Mouse (Mus musculus) liver, embryonic 11.5 days (tissue): Measurements from ENCODE around the gene Camkk2. TPM values are rescaled to one million over a fixed set of nuclear protein-coding genes. Genes with fewer than 3 reads are reported as not detected.

Experiments used
- ATAC-seq: fragments of 200-750 bp; cut with Nextera tagmentation; replicated peaks from 2 replicates; pipeline ENCODE4 v1.8.0; 2017; ENCODE audit warnings: moderate number of reproducible peaks, mild to moderate bottlenecking, moderate TSS enrichment, moderate library complexity; ENCODE audit not compliant: low FRiP score
- DNase-seq: peaks from one replicate; pipeline ENCODE4 v3.0.0-alpha.2; 2017; ENCODE audit warnings: low spot score
- H3K27ac ChIP-seq: fragments of 300-500 bp; sonication (generic); 2 replicates; pipeline ENCODE4 v1.5.1; 2014; ENCODE audit warnings: mild to moderate bottlenecking, low read depth, low read length, control low read depth
- H3K27me3 ChIP-seq: fragments of 300-500 bp; sonication (generic); replicated peaks from 2 replicates; pipeline ENCODE4 v1.6.1; 2014; ENCODE audit warnings: low read length, mixed read lengths; ENCODE audit not compliant: control insufficient read depth, insufficient read depth
- H3K36me3 ChIP-seq: fragments of 300-500 bp; sonication (generic); 2 replicates; pipeline ENCODE4 v1.6.1; 2014; ENCODE audit warnings: mild to moderate bottlenecking, low read length, moderate library complexity, mixed read lengths; ENCODE audit not compliant: control insufficient read depth, insufficient read depth
- H3K4me1 ChIP-seq: fragments of 300-500 bp; sonication (generic); replicated peaks from 2 replicates; pipeline ENCODE4 v1.6.1; 2014; ENCODE audit warnings: low read length, mixed read lengths; ENCODE audit not compliant: control insufficient read depth, insufficient read depth
- H3K4me2 ChIP-seq: fragments of 300-500 bp; sonication (generic); 2 replicates; pipeline ENCODE4 v1.6.1; 2014; ENCODE audit warnings: mild to moderate bottlenecking, control low read depth, moderate library complexity
- H3K4me3 ChIP-seq: fragments of 300-500 bp; sonication (generic); 2 replicates; pipeline ENCODE4 v1.5.1; 2014; ENCODE audit warnings: low read depth, low read length, control low read depth
- H3K9ac ChIP-seq: fragments of 300-500 bp; sonication (generic); 2 replicates; pipeline ENCODE4 v1.6.1; 2014; ENCODE audit warnings: low read depth, low read length, control low read depth
- H3K9me3 ChIP-seq: fragments of 300-500 bp; sonication (generic); 2 replicates; pipeline ENCODE4 v1.6.1; 2016; ENCODE audit warnings: low read length, inconsistent platforms, mixed read lengths; ENCODE audit not compliant: control insufficient read depth
- WGBS: fragments of 180-500 bp; shearing (Covaris S2); extraction: QIAGEN DNeasy Blood & Tissue Kit; methylation state at CpG from one replicate; pipeline ENCODE4 v1.1.7; 2014; 5-methylcytosine and 5-hydroxymethylcytosine counted together
- polyA plus RNA-seq: library from polyadenylated mRNA; unstranded; fragments of >200 nt; fragmentation: Nextera tagmentation; extraction: Ambion mirVana; gene quantifications from 2 replicates; pipeline ENCODE4 v1.2.1, GENCODE M21; 2014

Gene Camkk2
- polyA plus RNA-seq, 1 experiment from 2014 or later, result 15.5 TPM

GRCm38 (mm10) chr5:122788696-122789095 is 9.5 kb upstream of the Camkk2 start:
- Histone ChIP-seq H3K4me3 (no peak overlapping the region), H3K36me3 (peaks cover 34% of the 10 kb centered on the region)
- WGBS, result 85% methylated on average over 2 of the region's 2 CpGs

DNA sequence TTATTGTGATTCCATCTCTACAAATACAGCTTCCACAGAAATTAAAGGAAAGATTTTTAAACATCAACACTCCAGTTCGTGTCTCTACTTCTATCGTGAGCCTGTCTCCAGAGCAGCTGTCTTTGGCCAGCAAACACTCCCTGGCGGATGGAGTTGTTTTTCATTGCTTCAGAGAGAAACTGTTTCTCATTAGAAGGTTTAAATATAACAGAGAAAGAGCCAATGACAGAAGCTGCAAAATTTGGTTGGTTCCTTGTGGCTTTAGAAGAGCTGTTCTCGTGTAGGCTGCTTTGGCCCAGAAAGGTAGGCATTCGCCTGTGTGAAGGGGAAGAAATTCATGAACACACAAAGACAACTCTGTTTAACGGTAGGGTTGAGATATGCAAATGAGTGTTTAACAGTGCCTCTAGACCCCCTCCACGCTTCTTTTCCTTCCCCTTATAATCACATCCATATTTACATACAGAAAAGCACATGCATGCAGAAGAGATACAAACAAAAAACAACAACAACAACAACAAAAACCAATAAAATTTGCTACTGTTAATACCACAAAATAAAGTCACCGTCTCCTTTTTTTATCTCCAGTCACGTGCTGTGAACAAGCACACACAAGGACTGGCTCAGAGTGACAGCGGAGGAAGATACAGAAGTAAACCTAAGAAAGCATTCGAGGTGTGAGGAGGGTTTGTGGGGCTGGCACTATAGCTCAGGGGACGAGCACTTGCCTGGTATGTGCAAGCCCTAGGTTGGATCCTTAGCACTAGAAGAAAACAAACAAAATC is 7.0 kb upstream of the Camkk2 start:
- H3K4me1 ChIP-seq, result peaks cover 10% of the 10 kb centered on the region; the same call in 1 of the 2 replicates
- WGBS, result 60% methylated on average over 12 of the region's 12 CpGs
- no peak overlapping the region for H3K9ac ChIP-seq
- peaks cover 21% of the 10 kb centered on the region for H3K36me3 ChIP-seq
- no peak overlapping the region for H3K4me2 ChIP-seq
- no peaks in the 10 kb centered on the region for H3K9me3 ChIP-seq
- no peak for ATAC-seq
- no peak overlapping the region for H3K27ac ChIP-seq
- H3K27me3 ChIP-seq, result no peaks in the 10 kb centered on the region
- no peak overlapping the region for H3K4me3 ChIP-seq
- no peak for DNase-seq

More at GRCm38 (mm10) chr5:122788696-122789095, 9.5 kb upstream of the Camkk2 start:
- H3K27me3 ChIP-seq, result no peaks in the 10 kb centered on the region
- H3K27ac ChIP-seq, result no peak overlapping the region
- H3K4me2 ChIP-seq, result no peak overlapping the region
- H3K9ac ChIP-seq, result no peak overlapping the region
- ATAC-seq, result no peak
- DNase-seq, result no peak
- no peaks in the 10 kb centered on the region for H3K9me3 ChIP-seq
- H3K4me1 ChIP-seq, result peaks cover 10% of the 10 kb centered on the region; the same call in 1 of the 2 replicates

GRCm38 (mm10) chr5:122783726-122784406 is 4.7 kb upstream of the Camkk2 start:
- H3K4me1 ChIP-seq, result peaks cover 15% of the 10 kb centered on the region
- no peak overlapping the region for H3K4me3 ChIP-seq
- ATAC-seq (no peak), DNase-seq (no peak)
- 64% methylated on average over 14 of the region's 14 CpGs for WGBS
- H3K36me3 ChIP-seq, result peaks cover 10% of the 10 kb centered on the region
- no peak overlapping the region for H3K4me2 ChIP-seq
- no peaks in the 10 kb centered on the region for H3K9me3 ChIP-seq
- H3K27ac ChIP-seq, result no peak overlapping the region
- no peak overlapping the region for H3K9ac ChIP-seq
- no peaks in the 10 kb centered on the region for H3K27me3 ChIP-seq

DNA sequence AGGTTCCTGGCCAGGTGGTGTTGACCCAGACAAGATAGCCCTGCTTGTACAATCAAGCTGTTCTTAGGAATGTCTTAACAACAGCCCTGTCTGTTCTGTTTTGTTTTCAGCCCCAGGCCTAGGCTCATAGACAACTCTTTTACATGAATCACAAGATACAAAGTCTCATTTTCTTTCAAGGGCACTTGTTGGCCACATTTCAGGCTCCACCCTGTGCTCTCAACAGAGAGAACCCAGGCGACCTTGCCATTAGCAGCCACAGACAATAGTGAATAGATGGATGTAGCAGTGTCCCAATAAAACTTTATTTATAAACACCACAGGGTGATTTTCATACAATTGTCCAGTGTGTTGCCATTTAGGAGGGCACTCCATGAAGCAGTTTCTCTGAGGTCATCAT is 2.9 kb upstream of the Camkk2 start:
- Histone ChIP-seq H3K4me3 (no peak overlapping the region), H3K27me3 (no peaks in the 10 kb centered on the region), H3K9me3 (no peaks in the 10 kb centered on the region), H3K9ac (no peak overlapping the region), H3K4me1 (peaks cover 26% of the 10 kb centered on the region), H3K36me3 (no peaks in the 10 kb centered on the region), H3K4me2 (no peak overlapping the region), H3K27ac (no peak overlapping the region)
- DNase-seq, result no peak
- ATAC-seq, result no peak
- WGBS, result 56% methylated on average over 1 of the region's 1 CpGs

DNA sequence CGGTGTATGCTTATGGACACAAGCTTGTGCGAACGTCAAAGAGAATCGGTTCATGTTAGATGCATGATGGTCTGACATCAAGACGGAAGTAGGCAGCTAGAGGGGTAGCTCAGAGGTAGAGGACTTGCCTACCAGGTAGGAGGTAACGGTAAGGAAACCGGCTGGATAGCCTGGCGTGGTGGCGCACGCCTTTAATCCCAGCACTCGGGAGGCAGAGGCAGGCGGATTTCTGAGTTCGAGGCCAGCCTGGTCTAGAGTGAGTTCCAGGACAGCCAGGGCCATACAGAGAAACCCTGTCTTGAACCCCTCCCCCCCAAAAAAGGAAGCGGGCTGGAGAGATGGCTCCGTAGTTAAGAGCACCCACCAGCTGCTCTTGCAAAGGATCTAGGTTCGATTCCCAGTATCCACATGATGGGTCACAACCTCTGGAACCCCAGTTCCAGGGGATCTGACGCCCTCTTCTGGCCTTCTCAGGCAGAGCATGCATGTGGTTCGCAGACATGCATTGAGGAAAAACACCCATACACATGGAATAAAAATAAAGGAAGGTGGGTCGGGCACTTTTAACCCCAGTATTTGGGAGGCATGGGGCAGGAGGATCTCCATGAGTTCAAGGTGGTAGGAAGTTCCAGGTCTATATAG is 1.7 kb upstream of the Camkk2 start:
- DNase-seq, result no peak
- no peaks in the 10 kb centered on the region for H3K27me3 ChIP-seq
- peaks cover 21% of the 10 kb centered on the region for H3K4me1 ChIP-seq
- no peaks in the 10 kb centered on the region; the same call in 1 of the 2 replicates for H3K9me3 ChIP-seq
- 81% methylated on average over 19 of the region's 19 CpGs for WGBS
- no peak for ATAC-seq
- no peak overlapping the region for H3K4me3 ChIP-seq
- no peak overlapping the region for H3K27ac ChIP-seq
- no peaks in the 10 kb centered on the region for H3K36me3 ChIP-seq
- no peak overlapping the region for H3K4me2 ChIP-seq
- no peak overlapping the region for H3K9ac ChIP-seq

DNA sequence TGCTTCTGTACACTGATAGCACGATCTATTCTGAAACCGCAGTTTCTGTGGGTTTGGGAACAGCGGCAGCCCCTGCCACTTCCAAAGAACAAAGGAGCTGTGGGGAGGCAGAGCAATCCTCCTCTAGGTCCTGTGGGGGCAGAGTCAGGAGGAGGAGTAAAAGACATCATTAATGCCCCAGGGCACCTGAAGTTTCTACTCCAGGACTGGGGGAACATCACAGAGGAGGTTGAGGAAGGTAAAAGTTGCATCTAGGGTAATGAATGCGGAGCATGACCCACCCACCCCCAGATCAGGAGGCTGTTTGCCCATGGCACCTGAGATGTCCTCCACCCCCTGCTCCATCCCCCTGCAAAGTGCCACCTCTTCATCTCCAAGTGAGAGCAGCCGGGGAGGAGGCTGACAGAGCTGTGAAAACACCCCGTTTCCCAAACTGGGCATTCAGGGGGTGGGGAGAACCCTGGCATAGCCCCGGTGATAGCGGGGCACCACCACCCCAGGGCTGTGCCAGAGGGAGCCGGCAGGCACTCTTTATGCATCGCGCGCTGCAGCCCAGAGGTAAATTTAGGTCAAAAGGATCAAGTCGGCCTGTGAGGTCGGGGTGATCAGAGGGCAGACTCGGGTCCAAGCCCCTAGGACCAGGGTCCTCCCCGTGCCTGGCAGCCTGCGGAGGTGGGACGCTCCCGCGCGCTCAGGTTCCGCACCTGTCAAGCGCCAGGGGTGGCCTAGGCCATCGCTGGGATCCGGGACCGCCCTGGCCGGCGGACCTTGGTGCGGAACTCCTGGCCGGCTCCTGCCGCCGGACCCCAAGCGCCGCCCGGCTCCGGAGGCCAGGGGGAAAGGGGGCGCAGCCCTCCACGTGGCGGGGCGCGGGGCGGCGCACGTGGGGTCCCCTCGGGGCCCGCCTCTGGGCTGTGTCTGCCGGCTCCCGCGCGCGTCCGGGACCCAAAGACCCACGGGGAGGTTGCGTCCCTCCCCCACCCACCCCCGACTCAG is 680 bp downstream of the Camkk2 start:
- Histone ChIP-seq H3K4me1 (peaks cover 26% of the 10 kb centered on the region), H3K4me2 (peak overlapping the region; percentile 97), H3K9me3 (no peaks in the 10 kb centered on the region; the same call in 1 of the 2 replicates), H3K9ac (peak overlapping the region; percentile 94), H3K27ac (peak overlapping the region; percentile 75), H3K27me3 (no peaks in the 10 kb centered on the region), H3K36me3 (no peaks in the 10 kb centered on the region; the same call in 1 of the 2 replicates), H3K4me3 (peak overlapping the region; percentile 92)
- DNase-seq (peak; percentile 54), ATAC-seq (peak; percentile 33)
- WGBS, result 2% methylated on average over 46 of the region's 55 CpGs

DNA sequence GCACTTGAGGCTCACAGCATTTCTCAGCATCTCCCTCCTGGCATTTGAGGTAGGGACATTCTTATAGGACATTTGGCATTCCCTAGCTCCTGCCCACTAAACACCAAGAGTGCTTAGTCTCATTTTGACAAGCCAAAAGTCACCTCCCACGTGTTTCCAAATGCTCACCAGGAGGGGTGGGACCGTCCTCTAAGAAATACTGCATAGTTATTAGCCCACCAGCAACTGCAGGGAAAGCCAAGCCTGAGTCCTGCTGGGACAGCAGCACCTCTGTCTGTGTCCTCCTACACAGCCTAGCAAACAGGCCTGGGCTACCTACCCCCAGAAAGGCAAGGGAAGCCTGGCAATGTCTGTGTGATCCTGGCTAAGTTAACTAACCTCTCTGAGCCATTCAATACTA is 1.9 kb downstream of the Camkk2 start:
- 51% methylated on average over 2 of the region's 2 CpGs for WGBS
- no peak overlapping the region for H3K9ac ChIP-seq
- peaks cover 4% of the 10 kb centered on the region; the same call in 1 of the 2 replicates for H3K36me3 ChIP-seq
- H3K4me3 ChIP-seq, result no peak overlapping the region
- peaks cover 26% of the 10 kb centered on the region for H3K4me1 ChIP-seq
- H3K9me3 ChIP-seq, result peaks cover 5% of the 10 kb centered on the region; the same call in 1 of the 2 replicates
- no peak overlapping the region for H3K27ac ChIP-seq
- no peak for DNase-seq
- H3K4me2 ChIP-seq, result no peak overlapping the region
- no peak for ATAC-seq
- no peaks in the 10 kb centered on the region for H3K27me3 ChIP-seq
